Mouse (Mus musculus): ENCODE results near the gene Slco2a1.

Gene Slco2a1

DNA sequence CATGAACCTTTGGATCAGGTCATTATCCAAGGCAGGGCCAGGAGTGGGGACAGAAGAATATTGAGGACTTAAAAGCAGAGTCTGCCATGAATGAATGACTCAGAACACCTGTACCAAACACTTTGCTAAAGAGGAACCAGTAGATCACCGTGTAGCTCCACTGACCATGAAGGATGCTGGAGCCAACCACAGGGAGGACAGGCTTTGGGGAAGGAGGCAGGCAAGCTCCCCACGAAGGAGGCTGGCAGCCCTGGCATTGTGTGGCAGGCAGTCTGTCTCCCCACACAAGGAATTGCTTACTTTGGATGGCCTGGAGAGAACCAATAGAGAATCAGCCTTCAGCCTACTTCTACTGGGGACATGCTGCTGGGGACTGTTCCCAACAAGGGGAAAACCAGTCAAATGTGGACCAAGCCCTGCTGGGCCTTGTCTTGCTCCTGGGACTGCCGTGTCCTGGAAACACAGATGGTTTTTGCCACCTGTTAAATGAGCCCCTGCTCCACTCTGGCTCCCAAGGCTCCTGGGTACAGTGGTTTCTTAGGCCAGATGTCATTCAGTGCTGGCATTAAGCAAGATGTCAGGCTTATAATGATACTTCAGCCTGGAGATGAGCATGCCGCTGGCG lies 130.3 kb downstream of the Slco2a1 start:
- no peak for DNase-seq (ENCODE audit: low read depth, low spot score)

- DNase-seq (ENCODE audit: low read depth, low spot score): no peak
These were observed 131.3 kb downstream of the Slco2a1 start for GRCm38 (mm10) chr9:103119781-103120180.

DNA sequence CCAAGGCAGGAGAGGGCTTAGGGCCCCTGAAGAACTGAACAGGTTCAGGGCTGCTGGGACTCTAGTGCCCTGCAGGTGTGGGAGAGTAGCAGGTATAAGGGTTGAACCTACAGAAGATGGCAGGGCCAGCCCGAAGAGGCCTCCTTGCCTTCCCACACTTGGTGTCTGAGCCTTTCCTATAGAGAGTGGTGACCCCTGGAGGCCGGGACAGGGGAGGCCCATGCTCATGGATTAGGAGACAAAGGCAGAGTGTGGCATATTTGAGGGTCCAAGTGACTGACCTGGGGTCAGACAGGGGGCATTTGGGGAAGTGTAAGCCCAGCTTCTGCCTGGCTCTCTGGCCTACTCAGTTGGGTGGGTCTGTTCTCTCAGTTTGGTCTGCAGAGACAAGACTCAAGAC lies 131.7 kb downstream of the Slco2a1 start:
- DNase-seq (ENCODE audit: low read depth, low spot score): no peak

GRCm38 (mm10) chr9:103121546-103121945 lies 133.0 kb downstream of the Slco2a1 start:
- DNase-seq (ENCODE audit: low read depth, low spot score): no peak

DNA sequence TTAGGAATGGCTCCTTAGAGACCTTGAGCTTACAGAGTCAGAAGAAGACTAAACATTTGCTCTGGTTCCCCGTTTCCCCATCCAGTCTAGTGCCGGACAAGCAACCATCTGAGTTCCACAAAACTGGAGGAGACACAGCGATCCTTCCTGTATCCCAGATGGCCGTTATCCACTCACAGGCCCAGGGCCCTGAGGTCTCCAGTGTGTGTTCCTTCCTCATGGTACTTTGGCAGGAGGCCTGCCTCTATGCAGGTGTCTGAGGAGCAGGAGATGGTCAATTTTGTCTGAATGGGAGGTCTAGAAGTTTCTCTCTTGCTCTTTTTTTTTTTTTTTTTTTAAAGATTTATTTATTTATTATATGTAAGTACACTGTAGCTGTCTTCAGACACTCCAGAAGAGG lies 136.2 kb downstream of the Slco2a1 start:
- no peak for DNase-seq (ENCODE audit: low read depth, low spot score)

GRCm38 (mm10) chr9:103133493-103134124 lies 145.1 kb downstream of the Slco2a1 start:
- DNase-seq (ENCODE audit: low read depth, low spot score): no peak

- DNase-seq (ENCODE audit: low read depth, low spot score): no peak
These were observed 146.0 kb downstream of the Slco2a1 start for GRCm38 (mm10) chr9:103134450-103135030.

GRCm38 (mm10) chr9:103139481-103139880 lies 151.0 kb downstream of the Slco2a1 start:
- DNase-seq (ENCODE audit: low read depth, low spot score): no peak

DNA sequence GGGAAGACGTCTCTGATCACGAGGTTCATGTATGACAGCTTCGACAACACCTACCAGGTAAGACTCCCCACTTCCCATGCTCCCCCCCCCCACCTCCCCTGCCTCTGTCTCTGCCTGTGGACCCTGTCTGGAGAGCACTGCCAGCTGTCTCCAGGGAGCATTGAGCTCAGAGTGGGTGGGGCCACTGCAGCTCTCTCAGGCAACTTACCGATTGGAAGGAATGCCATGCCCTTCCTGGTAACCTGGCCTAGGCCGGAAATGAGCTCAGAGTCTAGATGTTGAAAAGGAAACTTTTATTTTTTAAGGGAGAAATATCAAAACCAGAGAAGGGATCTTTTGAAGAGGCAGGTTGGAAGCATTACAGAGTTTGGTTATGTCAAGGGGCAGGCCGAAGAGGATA lies 151.9 kb downstream of the Slco2a1 start:
- DNase-seq (ENCODE audit: low read depth, low spot score): no peak

- DNase-seq (ENCODE audit: low read depth, low spot score): no peak
These were observed 152.8 kb downstream of the Slco2a1 start for GRCm38 (mm10) chr9:103141266-103141665.

- DNase-seq (ENCODE audit: low read depth, low spot score): no peak
These were observed 155.4 kb downstream of the Slco2a1 start for GRCm38 (mm10) chr9:103143881-103144280.

DNA sequence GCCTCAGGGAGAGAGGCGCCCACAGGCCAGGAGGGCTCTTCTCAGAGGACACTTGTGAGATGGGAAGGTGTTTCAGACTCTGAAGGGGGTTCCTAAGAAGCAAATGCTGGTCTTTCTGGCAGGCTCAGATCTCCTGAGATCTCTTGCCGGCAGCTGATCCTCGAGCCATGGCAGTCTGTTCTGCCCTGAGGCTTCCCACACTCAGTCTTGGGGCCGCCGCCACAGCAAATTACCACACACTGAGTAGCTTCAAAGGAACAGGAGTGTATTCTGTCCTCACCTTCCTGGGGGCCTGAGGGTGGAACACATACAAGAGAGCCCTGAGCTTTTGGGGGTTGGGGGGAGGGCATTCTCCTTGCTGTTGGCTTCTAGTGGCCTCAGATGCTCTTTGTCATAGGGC lies 156.8 kb downstream of the Slco2a1 start:
- DNase-seq (ENCODE audit: low read depth, low spot score): no peak
